Mouse (Mus musculus) T-cell, adult 2 months (primary cell): Measurements from ENCODE around the gene Gstm2.
"Not testable (repeated sequence)": the region's sequence is repeated elsewhere in the genome, so short reads cannot be mapped to it uniquely, and the experiment has no call there.

Experiments
- DNase-seq: peaks from one replicate; pipeline ENCODE4 v3.0.0; 2022; ENCODE audit warnings: low spot score

Gene Gstm2

DNA sequence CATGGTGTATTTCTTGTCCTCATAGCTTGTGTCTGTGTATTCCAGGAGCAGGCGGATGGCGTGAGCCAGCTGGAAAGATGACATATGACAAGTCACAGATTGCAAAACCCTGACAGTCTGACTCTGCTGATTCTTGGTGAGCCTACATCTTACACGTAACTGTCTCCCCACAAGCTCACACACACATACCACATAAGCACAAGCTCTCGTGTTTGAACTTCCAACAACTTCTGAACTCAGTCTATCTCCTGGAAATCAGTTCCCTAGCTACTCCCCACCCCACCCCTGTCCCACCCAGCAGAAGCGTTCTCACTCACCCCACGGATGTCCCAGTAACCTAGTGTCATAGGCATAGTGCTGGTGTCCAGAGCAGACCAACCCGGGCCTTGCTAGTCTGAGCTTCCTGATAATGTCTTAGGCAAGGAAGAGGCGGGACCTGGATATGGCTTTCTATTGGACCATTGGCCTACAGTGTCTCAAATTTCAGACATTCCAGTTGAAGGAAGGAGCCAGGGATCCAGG is at the start of gene Gstm2:
Gstm2 (minus strand) TSS at position 413 of the 522 bp plus-strand sequence.
- no peak for DNase-seq

- no peak for DNase-seq
Measured at GRCm38 (mm10) chr3:108033156-108033555, 46.9 kb upstream of the Gstm2 start.

DNA sequence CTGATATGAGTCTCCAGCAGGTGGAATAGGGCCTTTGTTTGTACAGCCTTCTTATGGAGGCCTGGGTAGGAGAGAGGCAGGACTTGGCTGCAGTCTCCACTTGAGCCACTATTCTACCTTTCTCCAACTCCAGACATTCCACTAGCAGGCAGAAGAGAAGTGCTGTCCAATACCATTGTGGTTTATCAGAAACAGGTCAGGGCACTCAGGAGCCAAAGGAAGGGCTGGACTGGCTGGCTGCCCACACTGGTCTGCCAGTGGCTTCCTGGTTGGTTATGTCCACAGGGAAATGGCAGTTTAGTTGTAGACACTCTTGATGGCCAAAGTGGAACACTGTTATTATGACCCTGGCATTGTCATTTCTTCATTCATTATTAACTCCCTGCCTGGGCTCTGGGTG is 45.9 kb upstream of the Gstm2 start:
- no peak for DNase-seq

GRCm38 (mm10) chr3:108028641-108029365 is 42.5 kb upstream of the Gstm2 start:
- DNase-seq: no peak

- no peak for DNase-seq
Measured at GRCm38 (mm10) chr3:108026597-108026996, 40.3 kb upstream of the Gstm2 start.

DNA sequence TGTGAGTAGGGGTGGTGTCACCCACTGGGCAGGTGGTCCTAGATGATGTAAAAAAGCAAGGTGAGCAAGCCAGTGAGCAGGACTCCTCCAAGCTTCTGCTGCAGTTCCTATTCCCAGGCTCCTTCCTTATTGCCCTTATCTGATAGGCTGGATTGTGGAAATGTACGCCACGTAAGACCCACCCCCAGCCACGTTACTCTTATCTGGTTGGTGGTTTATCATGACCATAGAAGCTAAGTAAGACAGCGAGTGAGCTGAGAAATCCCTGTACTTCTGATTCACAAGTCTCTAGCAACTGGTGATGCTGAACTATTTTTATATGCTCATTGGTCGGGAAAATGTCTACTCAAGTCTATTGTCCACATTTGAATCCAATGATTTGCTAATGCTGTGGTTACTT is 39.8 kb upstream of the Gstm2 start:
- no peak for DNase-seq

GRCm38 (mm10) chr3:108025318-108025717 is 39.1 kb upstream of the Gstm2 start:
- no peak for DNase-seq

DNA sequence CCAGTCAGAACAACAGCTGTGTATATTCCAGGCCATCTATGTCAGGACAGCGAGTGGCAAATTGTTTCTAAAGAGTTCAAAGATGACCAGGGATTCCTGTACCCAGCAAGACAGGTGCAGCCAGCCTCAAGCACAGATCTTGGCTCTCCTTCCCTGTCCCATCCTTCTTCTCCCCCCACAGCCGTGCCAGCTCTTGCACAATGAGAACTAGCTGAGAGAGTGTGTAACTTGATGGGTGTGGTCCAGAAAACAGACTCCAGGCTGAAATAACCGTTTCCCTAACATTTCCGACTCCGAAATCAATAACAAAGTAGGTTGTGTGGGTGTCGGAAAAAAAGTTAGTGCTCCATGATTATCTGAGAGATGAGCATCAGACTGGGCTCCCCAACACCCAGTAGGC is 36.4 kb upstream of the Gstm2 start:
- DNase-seq: no peak

DNA sequence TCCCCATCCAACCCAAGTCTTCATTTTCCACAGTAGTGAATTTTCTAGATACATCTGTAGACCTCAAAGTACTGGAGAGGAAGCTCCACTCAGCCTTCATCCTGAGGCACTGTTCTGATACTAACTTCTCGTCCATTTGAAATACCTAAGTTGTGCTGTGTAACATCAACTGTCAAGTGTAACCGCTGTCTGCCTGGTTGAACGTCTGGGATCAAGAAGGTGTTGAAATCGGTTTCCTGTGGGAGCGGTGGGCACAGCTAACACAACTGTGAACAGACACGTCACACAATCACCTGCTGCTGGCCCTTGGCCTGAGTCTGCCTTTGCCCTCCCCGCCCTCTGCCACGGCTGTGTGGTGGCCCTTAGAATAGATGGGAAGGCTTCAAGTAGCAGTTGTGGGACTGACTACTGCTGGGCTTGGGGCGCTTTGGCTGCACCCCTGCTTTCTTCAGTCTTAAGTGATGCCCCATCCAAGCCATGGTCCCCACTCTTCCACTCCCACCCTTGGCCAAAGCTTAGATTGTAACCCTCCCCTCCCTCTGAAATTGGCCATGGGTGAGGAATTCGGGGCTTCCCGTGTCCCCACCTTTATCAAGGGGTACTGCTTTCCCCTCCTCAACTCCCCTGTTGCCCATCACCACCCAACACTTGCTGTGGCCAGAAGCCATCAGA is 34.2 kb upstream of the Gstm2 start:
- not testable (repeated sequence) for DNase-seq

DNA sequence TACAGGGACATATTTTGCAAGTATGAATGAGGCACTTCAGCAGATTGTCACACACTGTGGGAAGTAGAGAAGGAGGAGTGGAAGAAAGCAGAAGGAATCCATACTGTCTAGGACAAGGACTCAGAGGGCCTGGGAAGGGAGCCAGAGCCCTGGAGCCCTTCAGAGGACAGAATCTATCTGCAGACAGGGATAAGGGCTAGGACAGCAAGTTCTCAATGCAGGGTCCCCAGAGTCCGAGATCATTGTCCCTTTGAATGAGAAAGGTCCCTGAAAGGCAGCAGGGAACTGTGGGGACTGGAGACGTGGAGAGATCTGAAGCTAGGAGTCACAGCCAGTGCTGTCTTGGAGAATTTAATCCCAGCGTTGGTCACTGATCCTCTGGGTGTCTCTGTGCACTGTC is 33.0 kb upstream of the Gstm2 start:
- not testable (repeated sequence) for DNase-seq

DNA sequence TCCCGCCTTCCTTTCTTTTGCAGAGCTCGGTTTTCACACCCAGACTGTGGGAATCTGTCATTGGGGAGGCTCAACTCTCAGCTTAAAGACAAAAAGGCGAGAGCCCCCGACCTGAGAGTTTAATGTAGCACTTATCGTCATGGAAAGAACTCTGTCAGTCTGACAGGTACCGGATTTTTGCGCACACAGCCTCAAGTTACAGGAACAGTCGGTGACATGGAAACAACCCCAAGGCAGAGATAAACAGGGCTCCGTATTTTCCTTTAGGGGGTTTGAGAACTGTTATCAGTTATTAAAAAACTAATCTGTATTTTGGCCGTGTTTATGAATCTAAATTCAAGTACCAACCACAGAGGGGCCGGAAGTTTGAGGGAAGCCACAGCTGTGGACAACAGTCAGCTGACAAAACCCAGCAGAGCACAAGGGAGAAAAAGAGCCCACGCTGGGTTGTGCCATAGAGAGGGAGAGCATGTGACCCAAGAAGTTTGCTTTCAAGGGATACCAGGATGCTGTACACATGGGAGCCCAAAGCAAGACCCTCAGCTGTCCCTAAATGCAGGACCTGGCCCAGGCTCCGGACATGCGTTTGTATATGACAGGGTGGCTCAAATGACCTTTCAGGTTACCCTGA is 32.1 kb upstream of the Gstm2 start:
- no peak for DNase-seq

DNA sequence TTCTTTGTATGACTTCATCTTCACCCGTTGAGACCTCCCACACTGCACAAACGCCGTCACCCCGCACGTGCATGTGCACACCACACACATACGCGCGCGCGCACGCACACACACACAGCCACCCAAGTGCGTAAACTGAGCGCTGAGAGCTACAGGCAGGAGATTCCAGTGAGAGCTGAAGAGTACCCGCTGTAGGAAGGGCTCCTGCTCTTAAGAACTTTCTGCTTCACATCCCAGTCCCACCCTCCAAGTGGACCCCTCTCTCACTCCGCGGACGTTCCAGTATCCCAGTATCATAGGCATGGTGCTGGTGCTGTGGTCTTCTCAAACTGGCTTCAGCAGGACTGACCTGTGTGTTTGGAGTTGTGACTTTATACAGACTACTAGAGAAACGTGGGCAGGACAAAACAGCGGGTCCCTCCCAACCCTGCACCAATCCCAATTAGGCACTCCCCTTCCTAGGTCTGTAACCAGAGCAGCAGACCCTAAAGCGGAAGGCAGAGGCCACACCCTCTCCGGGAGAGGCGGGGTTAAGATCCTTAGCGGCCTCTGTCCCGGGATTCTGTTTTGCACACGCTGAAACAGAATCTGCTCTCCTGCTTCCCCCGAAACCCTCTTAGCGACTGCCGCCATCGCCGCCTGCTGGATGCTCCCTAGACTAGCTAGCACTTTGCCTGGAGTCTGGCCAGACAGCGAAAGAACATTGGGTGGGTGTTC is 31.4 kb upstream of the Gstm2 start, which contains the start of gene Gstm1:
Gstm1 (minus strand) TSS at position 501 of the 717 bp plus-strand sequence.
- peak; percentile 69 for DNase-seq

- DNase-seq: not testable (repeated sequence)
Measured at GRCm38 (mm10) chr3:108016468-108016867, 30.2 kb upstream of the Gstm2 start.

DNA sequence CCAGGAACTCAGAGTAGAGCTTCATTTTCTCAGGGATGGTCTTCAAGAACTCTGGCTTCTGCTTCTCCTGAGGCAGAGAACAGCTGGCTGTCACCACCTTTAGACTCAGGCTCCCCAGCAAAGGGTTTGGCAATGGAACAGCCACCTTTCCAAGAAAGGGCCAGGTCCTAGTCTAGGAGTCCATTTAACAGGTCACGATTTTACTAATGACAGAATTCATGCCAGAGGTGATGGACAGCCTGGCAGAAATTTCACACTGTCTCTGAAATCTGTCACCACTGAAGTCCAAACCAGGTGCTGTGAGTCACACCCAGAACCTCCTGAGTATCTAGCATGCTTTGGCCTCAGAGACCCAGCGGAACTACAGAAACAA is 28.7 kb upstream of the Gstm2 start:
- no peak for DNase-seq

- DNase-seq: no peak
Measured at GRCm38 (mm10) chr3:108014098-108014973, 28.1 kb upstream of the Gstm2 start.

DNA sequence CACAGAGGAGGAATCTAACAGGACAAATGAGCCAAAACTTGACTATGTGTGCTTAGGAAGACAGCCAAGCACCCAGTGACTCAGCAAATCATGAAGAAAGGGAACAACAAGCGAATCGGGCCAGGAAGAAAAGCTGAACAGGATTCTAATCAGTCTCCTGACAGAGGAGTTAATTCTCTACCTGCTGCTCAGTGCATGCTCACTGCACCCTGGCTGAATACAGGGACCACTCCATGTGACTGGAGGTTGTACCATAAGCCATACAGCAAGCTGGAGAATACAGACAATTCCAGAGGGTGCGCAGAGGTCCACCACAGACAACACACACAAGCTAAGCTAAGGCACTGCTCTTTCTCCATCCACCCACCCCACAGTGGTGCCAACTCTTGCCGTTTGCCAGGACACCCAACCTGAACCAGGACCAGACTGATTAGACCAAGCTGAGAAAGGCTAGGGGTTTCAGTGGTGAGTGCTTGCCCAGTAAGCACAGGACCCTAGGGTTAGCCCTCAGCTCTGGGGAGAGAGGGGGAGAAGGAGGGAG is 27.1 kb upstream of the Gstm2 start:
- no peak for DNase-seq

DNA sequence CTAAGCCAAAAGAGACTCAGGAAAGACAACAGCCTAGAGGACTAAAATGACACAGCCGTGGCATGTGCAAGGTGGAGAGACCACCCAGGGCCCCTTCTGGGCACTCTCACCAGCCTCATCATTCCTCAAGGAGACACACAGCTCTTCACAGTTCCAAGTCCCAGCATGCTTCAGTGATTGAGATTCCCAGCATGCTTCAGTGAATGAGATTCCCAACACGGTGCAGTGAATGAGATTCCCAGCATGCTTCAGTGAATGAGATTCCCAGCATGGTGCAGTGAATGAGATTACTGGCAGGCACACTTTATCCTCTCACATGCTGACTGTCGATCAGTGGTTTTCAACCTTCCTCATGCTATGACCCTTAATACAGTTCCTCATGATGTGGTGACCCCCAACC is 25.3 kb upstream of the Gstm2 start:
- DNase-seq: no peak

DNA sequence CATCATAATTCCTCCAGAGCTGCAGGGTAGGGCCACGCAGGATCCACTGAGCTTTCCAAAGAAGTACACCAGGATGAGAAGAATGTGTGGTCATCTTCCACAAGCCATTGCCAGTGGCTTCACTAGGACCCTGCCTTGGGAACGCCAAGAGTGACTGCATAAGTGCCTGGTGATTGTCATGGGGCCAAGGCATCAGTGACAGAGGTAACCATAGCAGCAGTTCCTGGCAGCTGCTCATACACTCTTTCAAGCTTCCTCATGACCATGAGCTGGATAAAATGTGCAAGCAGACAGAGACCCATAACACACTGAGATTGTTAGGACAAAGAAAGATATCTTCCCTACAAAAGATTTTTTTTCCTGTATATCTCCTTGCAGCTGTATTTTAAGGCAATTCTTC is 24.0 kb upstream of the Gstm2 start:
- DNase-seq: no peak

DNA sequence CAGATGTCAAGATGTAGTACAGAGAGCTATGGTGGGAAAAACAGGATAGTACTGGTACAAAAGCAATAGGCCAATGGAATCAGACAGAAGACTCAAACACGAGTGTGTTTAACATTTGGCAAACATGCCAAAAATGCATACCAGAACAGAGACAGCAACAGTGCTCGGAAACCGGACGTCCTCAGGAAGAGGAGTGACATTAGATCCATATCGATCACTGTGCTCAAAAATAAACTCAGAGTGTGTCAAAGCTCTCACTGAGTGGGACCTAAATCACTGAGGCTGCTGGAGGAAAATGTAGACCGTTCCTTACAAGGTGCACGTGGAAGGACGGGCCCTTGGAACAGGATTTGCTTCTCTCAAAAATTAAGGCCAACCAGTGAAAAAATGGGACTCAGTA is 15.8 kb upstream of the Gstm2 start:
- no peak for DNase-seq

GRCm38 (mm10) chr3:107999491-107999890 is 13.2 kb upstream of the Gstm2 start:
- no peak for DNase-seq

DNA sequence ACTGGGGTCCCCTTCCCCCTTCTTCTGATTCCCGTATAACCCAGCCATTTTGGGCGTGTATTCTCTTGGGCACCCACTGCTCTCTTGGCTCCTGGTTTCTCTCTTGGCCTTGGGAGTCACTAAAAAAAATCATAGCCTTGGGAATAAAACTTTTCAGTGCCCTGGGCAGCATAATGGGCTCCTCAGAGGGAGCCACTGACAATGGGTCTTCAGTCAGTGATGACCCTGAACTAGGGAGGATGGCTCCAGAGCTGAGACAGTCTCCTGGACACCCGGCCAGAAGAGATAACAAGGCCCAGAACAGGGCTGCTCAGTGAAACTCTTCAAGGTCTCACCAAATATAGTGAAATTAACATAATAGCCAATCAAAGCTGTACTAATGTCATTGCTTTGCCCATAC is 12.3 kb upstream of the Gstm2 start:
- DNase-seq: no peak
